Mouse (Mus musculus): ENCODE measurements around the gene Olfr1441. TPM values are rescaled to one million over a fixed set of nuclear protein-coding genes. Genes with fewer than 3 reads are reported as not detected.

Olfr1441 gene
- not detected in 2 replicates for polyA plus RNA-seq (2015; fragmentation: Nextera tagmentation; extraction: Ambion mirVana)

DNA sequence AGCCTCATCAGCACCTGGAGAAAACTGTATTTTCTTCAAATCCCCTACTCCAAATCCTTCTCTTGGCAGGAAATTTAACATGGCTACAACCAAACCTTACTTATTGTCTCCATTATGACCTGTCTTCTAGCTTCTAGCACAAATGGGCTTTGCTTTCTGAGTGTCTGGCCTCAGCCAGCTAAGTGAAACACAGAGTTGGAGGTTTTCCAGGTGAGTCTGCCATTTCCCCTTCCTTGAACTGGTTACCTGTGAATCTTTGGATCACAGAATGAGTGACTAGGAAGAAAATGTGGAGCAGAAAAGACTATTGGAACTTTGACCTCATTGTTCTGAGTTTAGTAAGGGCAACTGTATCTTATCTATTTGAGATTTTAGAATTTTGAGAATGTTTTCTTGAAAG is at the start of gene Olfr1441:
Gene Olfr1441, plus strand, starts transcription at position 73 of the 400 bp plus-strand sequence.
- no peak for DNase-seq (ENCODE audit: low spot score)

- DNase-seq (ENCODE audit: low spot score) = no peak
Observed at GRCm38 (mm10) chr19:12373004-12373403, 44.2 kb upstream of the Olfr1441 start.

DNA sequence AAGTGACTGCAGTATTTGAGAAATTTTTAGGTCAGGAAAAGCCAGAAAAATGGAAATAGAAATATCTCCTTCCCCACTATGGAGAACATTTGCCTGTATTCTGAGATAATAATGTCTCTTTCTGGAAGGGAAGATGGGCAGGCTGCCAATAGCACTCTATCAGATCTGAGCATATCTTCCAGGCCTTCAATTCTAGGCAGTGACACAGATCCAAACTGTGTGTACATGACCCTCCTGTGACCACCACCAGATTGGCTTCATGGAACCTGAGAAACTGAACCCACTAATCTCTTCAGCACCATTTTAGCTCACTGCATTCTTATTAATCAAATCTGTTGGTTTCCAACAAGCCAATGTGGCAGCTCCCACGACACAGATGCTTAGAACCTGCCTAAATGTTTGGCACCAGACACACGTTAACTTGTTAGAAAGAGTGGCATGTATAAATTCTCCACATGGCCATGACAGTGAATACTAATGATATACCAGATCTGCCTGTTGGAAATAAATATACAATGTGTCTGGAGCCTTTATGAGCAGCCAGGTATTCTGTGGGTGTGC is 42.7 kb upstream of the Olfr1441 start:
- no peak for DNase-seq (ENCODE audit: low spot score)

GRCm38 (mm10) chr19:12386979-12387378 is 30.3 kb upstream of the Olfr1441 start, which contains the start of gene Olfr1440:
Olfr1440 (plus strand) TSS chr19:12387279.
- DNase-seq (ENCODE audit: low spot score) = no peak

DNA sequence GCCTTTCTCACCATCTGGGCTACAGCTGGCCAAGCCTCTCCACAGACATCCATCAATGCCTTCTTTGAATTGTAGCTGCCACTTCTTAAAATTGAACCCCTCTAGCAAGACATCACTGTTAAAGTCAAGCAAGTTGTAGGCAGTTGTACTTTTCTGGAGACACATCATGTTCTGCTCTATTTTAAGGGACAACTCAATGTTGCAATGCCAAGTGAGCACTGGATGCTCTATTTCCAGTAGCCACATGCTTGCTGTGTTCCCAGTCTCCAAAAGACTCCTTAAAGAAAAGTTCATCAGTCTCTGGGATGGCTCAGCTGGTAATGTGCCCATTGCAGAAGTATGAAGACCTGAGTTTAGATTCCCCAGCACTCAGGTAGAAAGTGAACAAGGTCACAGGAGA is 3.5 kb upstream of the Olfr1441 start:
- DNase-seq (ENCODE audit: low spot score) = no peak

DNA sequence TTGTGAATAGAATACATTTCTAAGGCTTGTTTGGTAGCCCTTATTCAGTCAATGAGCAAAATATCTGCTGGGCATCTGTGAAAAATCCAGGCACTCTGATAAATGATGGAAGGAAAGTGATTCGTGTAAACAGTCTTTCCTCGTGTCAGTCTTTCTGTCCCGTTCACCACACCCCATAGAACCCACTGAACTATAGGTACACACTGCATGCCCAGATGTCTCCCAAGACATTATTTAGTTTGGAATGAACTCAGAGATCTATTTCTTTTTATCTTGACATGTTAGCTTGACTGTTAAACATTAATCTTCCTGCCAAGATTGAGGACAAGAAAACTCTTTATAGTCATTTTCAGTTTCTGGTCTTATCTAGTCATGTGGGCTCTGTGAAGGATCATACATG is 1.1 kb downstream of the Olfr1441 start:
- DNase-seq (ENCODE audit: low spot score) = no peak

DNA sequence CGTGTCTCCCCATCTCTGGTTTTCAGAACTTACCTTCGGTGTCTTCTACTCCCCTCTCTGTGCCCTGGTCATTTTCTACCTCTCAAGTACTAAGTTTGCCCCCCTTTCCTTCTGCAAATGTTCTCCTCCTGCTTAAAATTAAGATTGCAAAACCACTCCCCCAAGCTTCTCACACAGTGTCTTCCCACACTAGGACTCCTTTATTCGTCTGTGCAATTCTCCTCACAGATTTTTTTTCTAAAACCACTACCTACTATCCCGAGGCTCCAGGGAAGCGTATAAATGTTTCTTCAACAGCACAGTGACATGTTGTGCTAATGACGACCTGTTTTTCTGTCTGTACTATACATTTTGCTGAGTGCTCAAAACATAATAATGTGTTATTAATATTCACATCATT is 3.3 kb downstream of the Olfr1441 start:
- no peak for DNase-seq (ENCODE audit: low spot score)

- no peak for DNase-seq (ENCODE audit: low spot score)
Observed at GRCm38 (mm10) chr19:12421680-12422079, 4.4 kb downstream of the Olfr1441 start.

- DNase-seq (ENCODE audit: low spot score) = no peak
Observed at GRCm38 (mm10) chr19:12427101-12427500, 9.9 kb downstream of the Olfr1441 start.

GRCm38 (mm10) chr19:12427605-12428004 is 10.4 kb downstream of the Olfr1441 start, which contains the start of gene Pfpl:
Pfpl (plus strand) TSS chr19:12427905.
- DNase-seq (ENCODE audit: low spot score) = no peak

- peak; percentile 11 for DNase-seq (ENCODE audit: low spot score)
Observed at GRCm38 (mm10) chr19:12433033-12433432, 15.8 kb downstream of the Olfr1441 start.

- no peak for DNase-seq (ENCODE audit: low spot score)
Observed at GRCm38 (mm10) chr19:12435011-12435416, 17.8 kb downstream of the Olfr1441 start.

DNA sequence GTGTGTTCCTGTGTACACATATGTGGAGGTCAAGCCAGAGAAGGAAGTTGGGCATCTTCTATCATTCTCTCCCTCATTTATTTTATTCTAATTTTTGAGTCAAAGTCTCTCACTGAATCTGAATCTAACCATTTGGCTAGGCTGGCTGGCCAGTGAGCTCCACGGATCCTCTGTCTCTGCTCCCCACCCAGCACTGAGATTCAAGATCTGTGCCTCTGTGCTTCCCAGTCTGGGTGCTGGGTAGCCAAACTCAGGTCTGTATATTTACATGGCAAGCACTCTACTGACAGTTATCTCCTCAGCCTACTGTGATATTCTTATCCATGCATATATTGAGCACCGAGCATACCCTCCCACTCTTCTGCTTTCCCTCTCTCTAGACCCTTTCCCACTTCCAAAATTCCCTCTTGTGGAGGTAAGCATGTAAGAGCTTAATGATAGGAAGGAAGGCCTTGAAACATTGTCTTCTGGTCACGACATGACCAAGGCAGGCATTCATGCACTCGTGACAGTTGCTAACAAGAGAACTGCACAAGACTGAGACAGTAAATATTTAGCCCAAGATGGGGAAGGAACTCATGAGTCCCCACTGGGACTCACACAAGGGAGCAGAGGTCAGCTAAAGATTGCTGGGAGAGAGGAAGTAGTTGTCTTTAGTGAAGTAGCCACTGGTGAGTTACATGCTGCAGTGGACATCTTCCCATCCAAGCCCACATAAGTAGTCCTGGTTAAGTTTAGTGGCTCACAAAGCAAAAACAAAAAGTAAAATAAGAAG is 18.7 kb downstream of the Olfr1441 start:
- no peak for DNase-seq (ENCODE audit: low spot score)

GRCm38 (mm10) chr19:12439581-12439980 is 22.3 kb downstream of the Olfr1441 start:
- DNase-seq (ENCODE audit: low spot score) = no peak

DNA sequence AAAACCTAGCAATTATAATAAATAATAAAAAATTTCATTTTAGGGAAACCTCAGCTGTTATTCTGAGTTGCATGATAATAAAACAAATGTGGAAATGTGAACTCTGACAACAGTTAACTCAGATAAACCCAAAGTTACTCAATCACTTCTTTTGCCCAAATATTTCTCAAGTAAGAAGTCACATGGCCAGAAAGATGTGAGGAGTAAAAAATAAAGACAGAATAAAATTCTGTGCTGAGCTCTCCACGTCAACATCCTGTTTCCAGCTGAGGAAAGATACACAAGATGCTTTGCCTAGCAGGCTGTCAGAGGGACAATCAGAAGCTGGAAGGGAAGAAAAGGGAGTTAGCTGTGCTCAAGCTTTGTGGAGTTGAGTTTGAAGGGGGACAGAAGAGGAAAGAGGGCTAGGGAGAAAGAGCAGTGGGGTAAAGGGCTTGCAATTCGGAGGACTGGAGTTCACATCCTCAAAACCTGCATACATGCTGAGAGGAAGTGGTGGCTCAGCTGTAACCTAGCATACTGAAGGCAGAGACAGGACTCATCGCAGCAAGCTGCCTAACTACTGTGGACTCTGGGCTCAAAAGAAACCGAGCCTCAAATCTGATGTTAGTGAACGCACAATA is 23.0 kb downstream of the Olfr1441 start:
- no peak for DNase-seq (ENCODE audit: low spot score)

DNA sequence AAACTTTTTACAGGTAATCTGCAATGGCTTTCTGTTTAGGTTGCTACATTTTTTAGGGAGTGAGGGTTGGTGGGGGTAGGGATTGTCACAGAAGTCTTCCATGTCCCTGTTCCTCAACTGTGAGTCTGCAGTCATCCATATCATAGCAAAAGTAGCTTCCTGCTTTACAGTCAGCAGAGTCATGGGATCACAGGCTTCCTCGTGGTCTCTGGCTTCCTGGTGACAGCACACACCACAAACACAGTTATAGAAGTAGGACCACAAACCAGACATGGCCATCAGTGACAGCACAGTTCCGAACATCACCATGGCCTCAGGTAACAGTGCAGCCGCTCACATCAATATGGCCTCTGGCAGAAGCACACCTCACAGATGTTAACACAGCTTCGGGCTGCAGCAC is 25.3 kb downstream of the Olfr1441 start:
- DNase-seq (ENCODE audit: low spot score) = no peak

- DNase-seq (ENCODE audit: low spot score) = no peak
Observed at GRCm38 (mm10) chr19:12445014-12445413, 27.8 kb downstream of the Olfr1441 start.

GRCm38 (mm10) chr19:12457401-12458066 is 40.3 kb downstream of the Olfr1441 start:
- DNase-seq (ENCODE audit: low spot score) = no peak

GRCm38 (mm10) chr19:12459516-12459915 is 42.3 kb downstream of the Olfr1441 start:
- no peak for DNase-seq (ENCODE audit: low spot score)

GRCm38 (mm10) chr19:12460282-12461249 is 43.3 kb downstream of the Olfr1441 start, which contains the start of gene Mpeg1:
Mpeg1 (plus strand) TSS chr19:12460779.
- no peak for DNase-seq (ENCODE audit: low spot score)
